Mouse (Mus musculus) liver, embryonic 14.5 days (tissue): ENCODE measurements at regions not wholly inside any gene's neighbourhood (a gene's known extent, or its start where the extent isn't known, plus 50 kb on each side); places are given as distances from the start of the nearest gene placed in this dataset.

ENCODE experiments used
- ATAC-seq: fragments of 200-750 bp; cut with Nextera tagmentation; 2 replicates; pipeline ENCODE4 v1.8.0; 2017; ENCODE audit warnings: moderate number of reproducible peaks, mild to moderate bottlenecking, moderate library complexity; ENCODE audit not compliant: insufficient read depth
- DNase-seq, 3 experiments: peaks; one replicate each; pipeline ENCODE4 v3.0.0-alpha.2; 2012 to 2013; ENCODE audit warnings: low read depth in 3 of 3, low spot score in 3 of 3
- H3K27ac ChIP-seq: fragments of 300-500 bp; sonication (generic); 2 replicates; pipeline ENCODE4 v1.5.1; 2014; ENCODE audit warnings: moderate library complexity, mild to moderate bottlenecking, control low read depth, inconsistent platforms
- H3K27me3 ChIP-seq: fragments of 300-500 bp; sonication (generic); 2 replicates; pipeline ENCODE4 v1.6.1; 2014; ENCODE audit warnings: mild to moderate bottlenecking, low read length, moderate library complexity; ENCODE audit not compliant: control insufficient read depth, insufficient read depth
- H3K36me3 ChIP-seq: fragments of 300-500 bp; sonication (generic); replicated peaks from 2 replicates; pipeline ENCODE4 v1.6.1; 2014; ENCODE audit warnings: low read depth; ENCODE audit not compliant: control insufficient read depth, insufficient read depth
- H3K4me1 ChIP-seq, 2 experiments: fragments of 200-500 bp in 1 of 2; fragments of 300-500 bp in 1 of 2; sonication (generic) in 1 of 2; replicated peaks; 2 replicates each; pipeline ENCODE4 v1.6.1; 2012 to 2014; ENCODE audit warnings: antibody characterized with exemption in 1 of 2, inconsistent platforms in 1 of 2, low read length in 1 of 2; ENCODE audit not compliant: control insufficient read depth in 2 of 2, insufficient read depth in 2 of 2
- H3K4me2 ChIP-seq: fragments of 300-500 bp; sonication (generic); 2 replicates; pipeline ENCODE4 v1.6.1; 2014; ENCODE audit warnings: low read depth, mild to moderate bottlenecking, control low read depth, moderate library complexity
- H3K4me3 ChIP-seq, 2 experiments: fragments of 200-500 bp in 1 of 2; fragments of 300-500 bp in 1 of 2; sonication (generic) in 1 of 2; 2 replicates each; pipeline ENCODE4 v1.5.1; 2012 to 2014; ENCODE audit warnings: low read depth in 2 of 2, low read length in 2 of 2, mild to moderate bottlenecking in 2 of 2, control low read depth in 1 of 2, inconsistent platforms in 1 of 2, moderate library complexity in 1 of 2; ENCODE audit not compliant: insufficient read depth in 1 of 2
- H3K9ac ChIP-seq: fragments of 300-500 bp; sonication (generic); replicated peaks from 2 replicates; pipeline ENCODE4 v1.6.1; 2014; ENCODE audit warnings: mild to moderate bottlenecking, control low read depth, moderate library complexity
- H3K9me3 ChIP-seq: fragments of 300-500 bp; sonication (generic); 2 replicates; pipeline ENCODE4 v1.6.1; 2016; ENCODE audit warnings: low read length, mixed read lengths; ENCODE audit not compliant: control insufficient read depth
- CTCF ChIP-seq: IDR thresholded peaks from 2 replicates; pipeline ENCODE4 v1.5.1; 2016; ENCODE audit warnings: antibody characterized with exemption, low read depth, control low read depth
- EP300 ChIP-seq: IDR thresholded peaks from 2 replicates; pipeline ENCODE4 v1.6.1; 2016; ENCODE audit warnings: antibody characterized with exemption, low read depth
- WGBS: fragments of 180-500 bp; shearing (Covaris S2); extraction: QIAGEN DNeasy Blood & Tissue Kit; methylation state at CpG from one replicate; pipeline ENCODE4 v1.1.7; 2014; ENCODE audit not compliant: insufficient replicate concordance; 5-methylcytosine and 5-hydroxymethylcytosine counted together

- WGBS: 40% methylated on average over 9 of the region's 9 CpGs
- no peak for ATAC-seq
- H3K4me2 ChIP-seq: no peak overlapping the region
- H3K9me3 ChIP-seq: no peaks in the 10 kb centered on the region
- no peaks in the 10 kb centered on the region for H3K27me3 ChIP-seq
- DNase-seq: no peak
- TF ChIP-seq CTCF: no peak
- TF ChIP-seq EP300: no peak
- H3K27ac ChIP-seq: no peak overlapping the region
- no peaks in the 10 kb centered on the region for H3K36me3 ChIP-seq
- peaks cover 0 to 2% of the 10 kb centered on the region in 2 experiments; a peak in 2 of 4 replicates for H3K4me1 ChIP-seq
- no peak overlapping the region for H3K9ac ChIP-seq
- H3K4me3 ChIP-seq: no peak overlapping the region
These were observed 340.8 kb downstream of the Diras2 start for GRCm38 (mm10) chr13:52190256-52190655.

- Histone ChIP-seq H3K27me3 (no peaks in the 10 kb centered on the region), H3K4me1 (peaks cover 0 to 2% of the 10 kb centered on the region in 2 experiments; a peak in 2 of 4 replicates), H3K36me3 (no peaks in the 10 kb centered on the region), H3K9me3 (no peaks in the 10 kb centered on the region), H3K4me2 (no peak overlapping the region), H3K9ac (no peak overlapping the region), H3K4me3 (no peak overlapping the region), H3K27ac (no peak overlapping the region)
- DNase-seq (no peak), ATAC-seq (no peak)
- no peak for TF ChIP-seq CTCF
- TF ChIP-seq EP300: no peak
- WGBS: 68% methylated on average over 15 of the region's 15 CpGs
These were observed 340.1 kb downstream of the Diras2 start for GRCm38 (mm10) chr13:52190848-52191590.

GRCm38 (mm10) chr13:52196917-52197316 is 334.2 kb downstream of the Diras2 start:
- Histone ChIP-seq H3K9ac (no peak overlapping the region), H3K27me3 (no peaks in the 10 kb centered on the region), H3K4me1 (no peaks in the 10 kb centered on the region), H3K4me2 (no peak overlapping the region), H3K9me3 (no peaks in the 10 kb centered on the region), H3K36me3 (no peaks in the 10 kb centered on the region), H3K27ac (no peak overlapping the region), H3K4me3 (no peak overlapping the region)
- WGBS: 41% methylated on average over 5 of the region's 5 CpGs
- DNase-seq: peak in 1 of 3 experiments; percentile 9
- no peak for ATAC-seq
- TF ChIP-seq CTCF (no peak), EP300 (no peak)

GRCm38 (mm10) chr13:52198649-52199348 is 332.3 kb downstream of the Diras2 start:
- ATAC-seq: no peak
- H3K27me3 ChIP-seq: no peaks in the 10 kb centered on the region
- no peak for TF ChIP-seq CTCF
- no peak for TF ChIP-seq EP300
- no peak overlapping the region for H3K4me2 ChIP-seq
- no peaks in the 10 kb centered on the region for H3K36me3 ChIP-seq
- no peaks in the 10 kb centered on the region for H3K9me3 ChIP-seq
- DNase-seq: no peak
- no peak overlapping the region for H3K4me3 ChIP-seq
- no peak overlapping the region for H3K9ac ChIP-seq
- no peak overlapping the region for H3K27ac ChIP-seq
- no peaks in the 10 kb centered on the region for H3K4me1 ChIP-seq
- WGBS: 54% methylated on average over 7 of the region's 7 CpGs

GRCm38 (mm10) chr13:52202372-52202771 is 328.7 kb downstream of the Diras2 start:
- Histone ChIP-seq H3K9me3 (no peaks in the 10 kb centered on the region), H3K36me3 (no peaks in the 10 kb centered on the region), H3K9ac (no peak overlapping the region), H3K4me1 (no peaks in the 10 kb centered on the region), H3K4me3 (no peak overlapping the region), H3K27me3 (no peaks in the 10 kb centered on the region), H3K27ac (no peak overlapping the region), H3K4me2 (no peak overlapping the region)
- 45% methylated on average over 1 of the region's 1 CpGs for whole genome bisulfite sequencing
- TF ChIP-seq EP300: no peak
- no peak for TF ChIP-seq CTCF
- ATAC-seq: no peak
- no peak for DNase-seq
